Mouse (Mus musculus) G1E (cell line): ENCODE measurements around the gene Ppp4c.

Experiments used
- CTCF ChIP-seq: IDR thresholded peaks from 2 replicates; pipeline ENCODE4 v1.5.1; 2012; ENCODE audit warnings: low read depth, low read length, inconsistent platforms, mixed read lengths
- GATA1 ChIP-seq: IDR thresholded peaks from 2 replicates; pipeline ENCODE4 v1.6.1; 2012; ENCODE audit warnings: borderline replicate concordance, low read length, inconsistent platforms, mixed read lengths

DNA sequence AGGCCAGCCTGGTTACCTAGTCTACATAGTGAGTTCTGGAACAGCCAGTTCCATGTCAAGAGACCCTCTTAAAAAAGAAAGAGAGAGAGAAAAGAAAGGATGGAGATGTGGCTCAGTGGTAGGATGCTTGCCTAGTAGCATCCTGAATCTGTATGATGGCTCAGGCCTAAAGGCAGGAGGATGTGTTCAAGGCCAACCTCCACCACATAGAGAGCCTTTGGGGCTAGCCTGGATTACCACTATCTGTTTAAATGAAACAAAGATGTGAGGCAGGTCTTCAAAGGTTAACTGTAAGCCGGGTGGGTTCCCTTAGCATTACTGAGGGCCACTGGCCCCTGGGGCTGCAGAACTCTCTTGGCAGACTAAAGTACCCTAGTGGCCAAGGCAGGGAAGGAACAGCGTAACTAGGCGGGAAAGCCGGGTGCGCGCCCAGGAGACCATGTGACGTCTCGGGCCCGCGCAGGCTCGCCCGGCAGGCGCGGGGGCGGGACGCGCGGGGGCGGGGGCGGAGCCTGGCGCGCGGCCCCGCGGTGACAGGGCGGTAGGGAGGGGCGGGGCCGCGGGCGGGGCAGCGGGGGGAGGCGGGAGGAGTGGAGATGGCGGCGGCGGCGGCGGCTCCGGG, 33.1 kb downstream of the Ppp4c start, which contains the start of gene Mapk3:
- TF ChIP-seq GATA1 (no peak), CTCF (peak; percentile 41; the same call in 1 of the 2 replicates)
